Comparison of ENCODE assay signal across 8 mouse cellular contexts in the genomic region with DNA sequence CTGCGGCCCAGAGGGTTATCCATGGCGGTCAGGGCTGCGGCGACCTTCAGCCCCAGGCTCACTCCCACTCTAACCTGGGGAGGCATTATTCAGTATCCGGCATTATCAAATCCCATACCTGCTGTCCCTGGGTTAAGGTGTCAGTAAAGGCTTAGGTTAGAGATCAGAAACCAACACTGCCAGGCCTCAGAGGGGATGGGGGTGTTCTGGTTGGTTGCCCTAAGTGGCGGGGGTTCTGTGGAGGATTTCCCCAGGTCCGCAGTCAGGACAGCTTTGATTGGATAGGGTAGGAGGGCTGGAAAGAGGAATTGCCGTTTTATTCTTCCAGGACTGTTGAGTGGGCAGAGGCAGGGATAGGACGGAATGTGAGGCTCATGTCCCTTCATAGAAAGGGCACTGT. TPM values are rescaled to one million over a fixed set of nuclear protein-coding genes. Genes with fewer than 3 reads are reported as not detected.
DNase-seq lines count a peak whose midpoint lies in the region; ATAC-seq and TF ChIP-seq lines count a peak whose summit lies in the region.

No protein-coding gene starts in this region.

- ATAC-seq in heart, embryonic 14.5 days (ENCODE audit: insufficient number of reproducible peaks, insufficient read depth, low FRiP score, low read depth), result no peak
- ATAC-seq in forebrain, embryonic 16.5 days, result no peak
- ATAC-seq in liver, postnatal 0 days, result no peak
- no peak for ATAC-seq in monocyte, adult 5-6 weeks (replicated peaks; ENCODE audit: insufficient number of reproducible peaks, low FRiP score, low TSS enrichment, poor library complexity, severe bottlenecking)

- H3K36me3 ChIP-seq in heart, embryonic 14.5 days (ENCODE audit: control insufficient read depth, insufficient read depth, low read length), result peaks cover 35% of the 10 kb centered on the region
- H3K36me3 ChIP-seq in ES-E14 (ENCODE audit: control insufficient read depth, insufficient read depth, low read length, poor library complexity, severe bottlenecking), result peaks cover 35% of the 10 kb centered on the region
- H3K36me3 ChIP-seq in forebrain, embryonic 16.5 days (ENCODE audit: control insufficient read depth, insufficient read depth), result peaks cover 24% of the 10 kb centered on the region
- peaks cover 30% of the 10 kb centered on the region for H3K36me3 ChIP-seq in liver, postnatal 0 days (replicated peaks; ENCODE audit: insufficient read depth, low read length)

- in situ Hi-C loops in ES-E14 (cut with MboI; ENCODE audit: low sequenced_read_pairs in 2 of 2, unreplicated experiment in 2 of 2), result no loop called here

- peaks cover 35% of the 10 kb centered on the region for H3K27me3 ChIP-seq in heart, embryonic 14.5 days (ENCODE audit: control insufficient read depth, insufficient read depth, low read length)
- peaks cover 33% of the 10 kb centered on the region for H3K27me3 ChIP-seq in forebrain, embryonic 16.5 days (replicated peaks; ENCODE audit: control insufficient read depth, insufficient read depth, low read length)
- peaks cover 27% of the 10 kb centered on the region for H3K27me3 ChIP-seq in liver, postnatal 0 days (ENCODE audit: insufficient read depth, low read length)

- TF ChIP-seq EP300 in liver, postnatal 0 days (IDR thresholded peaks at IDR 0.05; ENCODE audit: low read depth), result no peak

- DNase-seq in heart, postnatal 14 days, result no peak
- DNase-seq in ES-E14 (ENCODE audit: low read depth, low spot score), result no peak
- DNase-seq in liver, postnatal 0 days, result no peak
- DNase-seq in urinary bladder, adult 18-20 months (ENCODE audit: low spot score in 2 of 2), result no peak
- DNase-seq in frontal cortex, postnatal 10 days (ENCODE audit: low spot score in 2 of 2), result no peak

- intact Hi-C loops in heart, postnatal 14 days (cut with DNase I), result loop anchor here (5.0 kb wide), 2 partner anchors 57 to 213 kb away; a partner anchor contains a TSS

- peaks cover 21 to 24% of the 10 kb centered on the region in 2 experiments for H3K4me1 ChIP-seq in heart, embryonic 14.5 days (ENCODE audit: control insufficient read depth in 2 of 2, insufficient read depth in 2 of 2, low read length in 2 of 2)
- H3K4me1 ChIP-seq in ES-E14 (ENCODE audit: control insufficient read depth in 2 of 2, insufficient read depth in 2 of 2, low read length in 2 of 2, poor library complexity in 1 of 2), result peaks cover 2 to 26% of the 10 kb centered on the region in 2 experiments; a peak in 3 of 4 replicates
- peaks cover 25% of the 10 kb centered on the region for H3K4me1 ChIP-seq in forebrain, embryonic 16.5 days (replicated peaks; ENCODE audit: control insufficient read depth, insufficient read depth, low read length)
- peaks cover 30% of the 10 kb centered on the region for H3K4me1 ChIP-seq in liver, postnatal 0 days (ENCODE audit: insufficient read depth)

- no peaks in the 10 kb centered on the region for H3K9me3 ChIP-seq in heart, embryonic 14.5 days (ENCODE audit: control insufficient read depth, low read length)
- no peaks in the 10 kb centered on the region for H3K9me3 ChIP-seq in ES-E14 (ENCODE audit: control insufficient read depth, insufficient read depth, low read depth, low read length)
- H3K9me3 ChIP-seq in forebrain, embryonic 16.5 days (ENCODE audit: control insufficient read depth, low read length), result no peaks in the 10 kb centered on the region
- H3K9me3 ChIP-seq in liver, postnatal 0 days (ENCODE audit: low read length), result no peaks in the 10 kb centered on the region

- peak overlapping the region; percentile 84 for H3K9ac ChIP-seq in heart, embryonic 14.5 days (ENCODE audit: low read length)
- H3K9ac ChIP-seq in ES-E14 (ENCODE audit: insufficient read depth, low read depth, low read length, poor library complexity, severe bottlenecking), result peak overlapping the region; percentile 86
- H3K9ac ChIP-seq in forebrain, embryonic 16.5 days (replicated peaks; ENCODE audit: low read depth, low read length), result peak overlapping the region; percentile 91
- H3K9ac ChIP-seq in liver, postnatal 0 days (replicated peaks), result peak overlapping the region; percentile 76

- no peak for TF ChIP-seq CTCF in liver, postnatal 0 days (IDR thresholded peaks at IDR 0.05; ENCODE audit: low read depth)

- H3K4me2 ChIP-seq in heart, embryonic 14.5 days (ENCODE audit: low read length), result peak overlapping the region; percentile 93
- H3K4me2 ChIP-seq in forebrain, embryonic 16.5 days (ENCODE audit: low read length), result peak overlapping the region; percentile 75
- H3K4me2 ChIP-seq in liver, postnatal 0 days (ENCODE audit: low read depth, low read length), result peak overlapping the region; percentile 94

- WGBS in heart, embryonic 14.5 days, result 43% methylated on average over 9 of the region's 9 CpGs
- 45% methylated on average over 9 of the region's 9 CpGs for WGBS in forebrain, embryonic 16.5 days
- WGBS in liver, postnatal 0 days (ENCODE audit: insufficient replicate concordance), result 56% methylated on average over 9 of the region's 9 CpGs

- peak overlapping the region; percentile 59 to 77 for H3K4me3 ChIP-seq in heart, embryonic 14.5 days (ENCODE audit: control insufficient read depth in 1 of 2, insufficient read depth in 1 of 2, low read depth in 1 of 2, low read length in 2 of 2)
- peak overlapping the region; percentile 71 to 77 for H3K4me3 ChIP-seq in ES-E14 (ENCODE audit: insufficient read depth in 1 of 2, low read depth in 1 of 2, low read length in 2 of 2, poor library complexity in 1 of 2, severe bottlenecking in 1 of 2)
- peak overlapping the region; percentile 89 for H3K4me3 ChIP-seq in forebrain, embryonic 16.5 days (replicated peaks; ENCODE audit: low read length)
- peak overlapping the region; percentile 84 for H3K4me3 ChIP-seq in liver, postnatal 0 days (ENCODE audit: low read depth, low read length)

- peak overlapping the region; percentile 18 to 93; a peak in 3 of 4 replicates for H3K27ac ChIP-seq in heart, embryonic 14.5 days (replicated peaks in 1 of 2; ENCODE audit: control insufficient read depth in 1 of 2, insufficient read depth in 1 of 2, low read depth in 2 of 2, low read length in 2 of 2)
- no peak overlapping the region for H3K27ac ChIP-seq in ES-E14 (ENCODE audit: insufficient read depth, low read depth, low read length, poor library complexity, severe bottlenecking)
- peak overlapping the region; percentile 92; the same call in 1 of the 2 replicates for H3K27ac ChIP-seq in forebrain, embryonic 16.5 days (ENCODE audit: low read length)
- H3K27ac ChIP-seq in liver, postnatal 0 days (ENCODE audit: low read depth), result peak overlapping the region; percentile 97

TF ChIP-seq in ES-E14, 5 proteins besides CTCF, POLR2A, EP300 and RAD21:
- no peak for TF ChIP-seq ZNF384 (IDR thresholded peaks at IDR 0.05; ENCODE audit: low read depth, low read length)
- no peak for TF ChIP-seq ZC3H11A (IDR thresholded peaks at IDR 0.05; ENCODE audit: borderline replicate concordance, low read depth, low read length)
- TF ChIP-seq CHD2 (IDR thresholded peaks at IDR 0.05; ENCODE audit: low read depth, low read length), result no peak
- TF ChIP-seq HCFC1 (IDR thresholded peaks at IDR 0.05; ENCODE audit: borderline replicate concordance, insufficient read depth, low read length), result no peak
- no peak for TF ChIP-seq MAFK (IDR thresholded peaks at IDR 0.05; ENCODE audit: insufficient read depth, low read depth, low read length)

RNA-seq across cellular contexts. Expression of a gene that starts 0.7 kb away (rescaled TPM):
- 7.9 and 9.4 TPM in 2 replicates for polyA plus RNA-seq in heart, embryonic 14.5 days (2014; fragmentation: Nextera tagmentation; extraction: Ambion mirVana)
- 10 to 100 TPM; 19.7 to 21.4 TPM for total RNA-seq in heart, postnatal 14 days (2021)
- total RNA-seq in ES-E14 (2012; rRNA removed), result 46.4 and 50.8 TPM in 2 replicates
- polyA plus RNA-seq in forebrain, embryonic 16.5 days (2015; fragmentation: Nextera tagmentation; extraction: Ambion mirVana), result 10.1 and 14.1 TPM in 2 replicates
- 9.1 and 10.1 TPM in 2 replicates for polyA plus RNA-seq in liver, postnatal 0 days (2015; fragmentation: Nextera tagmentation; extraction: Ambion mirVana)
- total RNA-seq in monocyte, adult 5-6 weeks (2017), result 5.4 to 9.4 TPM (median 6.3 TPM) in 3 replicates

RNA-seq across cellular contexts. Expression of a gene that starts 2.5 kb away (rescaled TPM):
- polyA plus RNA-seq in heart, embryonic 14.5 days (2014; fragmentation: Nextera tagmentation; extraction: Ambion mirVana), result 1.2 and 1.6 TPM in 2 replicates
- total RNA-seq in heart, postnatal 14 days (2021), result under 1 TPM; 0.20 to 0.74 TPM
- 0.94 and 1.1 TPM in 2 replicates for total RNA-seq in ES-E14 (2012; rRNA removed)
- polyA plus RNA-seq in forebrain, embryonic 16.5 days (2015; fragmentation: Nextera tagmentation; extraction: Ambion mirVana), result 1.7 and 2.6 TPM in 2 replicates
- polyA plus RNA-seq in liver, postnatal 0 days (2015; fragmentation: Nextera tagmentation; extraction: Ambion mirVana), result 5.8 and 7.7 TPM in 2 replicates
- 0.57 TPM in 1 of 3 replicates, not detected in the others for total RNA-seq in monocyte, adult 5-6 weeks (2017)

RNA-seq across cellular contexts. Expression of a gene that starts 4.7 kb away (rescaled TPM):
- polyA plus RNA-seq in heart, embryonic 14.5 days (2014; fragmentation: Nextera tagmentation; extraction: Ambion mirVana), result 0.36 and 0.76 TPM in 2 replicates
- total RNA-seq in heart, postnatal 14 days (2021), result 1 to 10 TPM in 1 of 2 experiments, under 1 TPM in 1; 0.76 to 1.6 TPM
- 0.37 TPM in 1 of 2 replicates, not detected in the other for total RNA-seq in ES-E14 (2012; rRNA removed)
- 1.9 and 3.3 TPM in 2 replicates for polyA plus RNA-seq in forebrain, embryonic 16.5 days (2015; fragmentation: Nextera tagmentation; extraction: Ambion mirVana)
- polyA plus RNA-seq in liver, postnatal 0 days (2015; fragmentation: Nextera tagmentation; extraction: Ambion mirVana), result 1.8 and 2.0 TPM in 2 replicates
- not detected in 3 replicates for total RNA-seq in monocyte, adult 5-6 weeks (2017)

RNA-seq across cellular contexts. Expression of a gene that starts 10.4 kb away (rescaled TPM):
- polyA plus RNA-seq in heart, embryonic 14.5 days (2014; fragmentation: Nextera tagmentation; extraction: Ambion mirVana), result not detected in 2 replicates
- total RNA-seq in heart, postnatal 14 days (2021), result not detected
- 0.11 and 0.13 TPM in 2 replicates for total RNA-seq in ES-E14 (2012; rRNA removed)
- polyA plus RNA-seq in forebrain, embryonic 16.5 days (2015; fragmentation: Nextera tagmentation; extraction: Ambion mirVana), result not detected in 2 replicates
- polyA plus RNA-seq in liver, postnatal 0 days (2015; fragmentation: Nextera tagmentation; extraction: Ambion mirVana), result not detected in 2 replicates
- total RNA-seq in monocyte, adult 5-6 weeks (2017), result not detected in 3 replicates

RNA-seq across cellular contexts. Expression of a gene that starts 18.8 kb away (rescaled TPM):
- polyA plus RNA-seq in heart, embryonic 14.5 days (2014; fragmentation: Nextera tagmentation; extraction: Ambion mirVana), result 95.0 and 97.6 TPM in 2 replicates
- 10 to 100 TPM; 56.0 to 64.7 TPM for total RNA-seq in heart, postnatal 14 days (2021)
- total RNA-seq in ES-E14 (2012; rRNA removed), result 205 and 274 TPM in 2 replicates
- 138 and 140 TPM in 2 replicates for polyA plus RNA-seq in forebrain, embryonic 16.5 days (2015; fragmentation: Nextera tagmentation; extraction: Ambion mirVana)
- 59.4 and 59.8 TPM in 2 replicates for polyA plus RNA-seq in liver, postnatal 0 days (2015; fragmentation: Nextera tagmentation; extraction: Ambion mirVana)
- 71.4 to 99.9 TPM (median 80.6 TPM) in 3 replicates for total RNA-seq in monocyte, adult 5-6 weeks (2017)
